Mouse (Mus musculus) heart, embryonic 16.5 days (tissue): ENCODE results near the gene Slc2a10. TPM values are rescaled to one million over a fixed set of nuclear protein-coding genes. Genes with fewer than 3 reads are reported as not detected.
"Not testable (repeated sequence)": the region's sequence is repeated elsewhere in the genome, so short reads cannot be mapped to it uniquely, and the experiment has no call there.

Source experiments
- ATAC-seq: fragments of 200-750 bp; cut with Nextera tagmentation; replicated peaks from 2 replicates; pipeline ENCODE4 v1.8.0; 2017; ENCODE audit warnings: moderate number of reproducible peaks; ENCODE audit not compliant: insufficient read depth, low FRiP score; ENCODE audit errors: extremely low read depth
- H3K27ac ChIP-seq: fragments of 300-500 bp; sonication (generic); 2 replicates; pipeline ENCODE4 v1.5.1; 2014; ENCODE audit warnings: mild to moderate bottlenecking, low read length, control low read depth, moderate library complexity
- H3K27me3 ChIP-seq: fragments of 300-500 bp; sonication (generic); 2 replicates; pipeline ENCODE4 v1.6.1; 2014; ENCODE audit warnings: low read length, mixed read lengths; ENCODE audit not compliant: control insufficient read depth, insufficient read depth
- H3K36me3 ChIP-seq: fragments of 300-500 bp; sonication (generic); 2 replicates; pipeline ENCODE4 v1.6.1; 2014; ENCODE audit not compliant: control insufficient read depth, insufficient read depth
- H3K4me1 ChIP-seq: fragments of 300-500 bp; sonication (generic); 2 replicates; pipeline ENCODE4 v1.6.1; 2014; ENCODE audit warnings: low read length, mixed read lengths; ENCODE audit not compliant: control insufficient read depth, insufficient read depth
- H3K4me2 ChIP-seq: fragments of 300-500 bp; sonication (generic); 2 replicates; pipeline ENCODE4 v1.6.1; 2014; ENCODE audit warnings: low read depth, mild to moderate bottlenecking, control low read depth, low read length
- H3K4me3 ChIP-seq: fragments of 300-500 bp; sonication (generic); 2 replicates; pipeline ENCODE4 v1.5.1; 2014; ENCODE audit warnings: mild to moderate bottlenecking, control low read depth, low read length
- H3K9ac ChIP-seq: fragments of 300-500 bp; sonication (generic); 2 replicates; pipeline ENCODE4 v1.6.1; 2014; ENCODE audit warnings: low read length, control low read depth
- H3K9me3 ChIP-seq: fragments of 300-500 bp; sonication (generic); replicated peaks from 2 replicates; pipeline ENCODE4 v1.6.1; 2016; ENCODE audit warnings: low read length; ENCODE audit not compliant: control insufficient read depth
- WGBS: fragments of 180-500 bp; shearing (Covaris S2); extraction: QIAGEN DNeasy Blood & Tissue Kit; methylation state at CpG from one replicate; pipeline ENCODE4 v1.1.7; 2014; 5-methylcytosine and 5-hydroxymethylcytosine counted together
- polyA plus RNA-seq: library from polyadenylated mRNA; unstranded; fragments of >200 nt; fragmentation: Nextera tagmentation; extraction: Ambion mirVana; gene quantifications from 2 replicates; pipeline ENCODE4 v1.2.1, GENCODE M21; 2015

Gene Slc2a10
- polyA plus RNA-seq, 1 experiment from 2014 or later = 5.4 TPM

DNA sequence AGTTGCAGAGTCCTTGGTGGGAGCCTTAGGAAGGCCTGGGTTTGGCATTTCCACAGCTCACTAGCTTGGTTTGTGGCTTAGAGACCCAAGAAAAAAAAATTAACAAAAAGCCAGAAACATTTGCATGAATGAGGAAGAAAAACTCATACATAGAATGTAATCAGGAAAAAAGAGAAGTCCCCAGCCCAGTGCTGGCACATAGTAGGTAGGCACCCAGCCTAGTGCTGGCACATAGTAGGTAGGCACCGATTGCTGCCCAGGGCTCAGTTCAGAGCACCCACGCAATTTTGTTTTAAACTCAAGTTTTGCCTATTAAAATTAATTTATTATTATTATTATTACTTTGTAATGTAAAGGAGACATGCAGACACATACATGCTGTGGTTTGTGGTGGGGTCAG lies 42.1 kb downstream of the Slc2a10 start:
- ATAC-seq = no peak
- H3K27ac ChIP-seq = no peak overlapping the region
- H3K36me3 ChIP-seq = no peaks in the 10 kb centered on the region
- WGBS = 93% methylated on average over 2 of the region's 2 CpGs
- no peak overlapping the region for H3K4me3 ChIP-seq
- H3K9me3 ChIP-seq = no peaks in the 10 kb centered on the region
- no peak overlapping the region for H3K4me2 ChIP-seq
- no peaks in the 10 kb centered on the region for H3K27me3 ChIP-seq
- H3K9ac ChIP-seq = no peak overlapping the region
- H3K4me1 ChIP-seq = no peaks in the 10 kb centered on the region

- Histone ChIP-seq H3K4me1 (no peaks in the 10 kb centered on the region), H3K27me3 (no peaks in the 10 kb centered on the region), H3K27ac (no peak overlapping the region), H3K9ac (no peak overlapping the region), H3K36me3 (no peaks in the 10 kb centered on the region), H3K9me3 (no peaks in the 10 kb centered on the region), H3K4me2 (no peak overlapping the region), H3K4me3 (no peak overlapping the region)
- ATAC-seq = no peak
- WGBS = 25% methylated on average over 8 of the region's 8 CpGs
These were observed 42.8 kb downstream of the Slc2a10 start for GRCm38 (mm10) chr2:165546341-165546740.

- ATAC-seq = no peak
- no peaks in the 10 kb centered on the region for H3K27me3 ChIP-seq
These were observed 43.8 kb downstream of the Slc2a10 start for GRCm38 (mm10) chr2:165547410-165547809.

GRCm38 (mm10) chr2:165548627-165549026 lies 45.0 kb downstream of the Slc2a10 start:
- no peaks in the 10 kb centered on the region; the same call in 1 of the 2 replicates for H3K27me3 ChIP-seq
- no peak overlapping the region for H3K9ac ChIP-seq
- no peak overlapping the region for H3K4me3 ChIP-seq
- 69% methylated on average over 6 of the region's 6 CpGs for WGBS
- H3K36me3 ChIP-seq = no peaks in the 10 kb centered on the region
- no peaks in the 10 kb centered on the region for H3K9me3 ChIP-seq
- ATAC-seq = no peak
- no peaks in the 10 kb centered on the region for H3K4me1 ChIP-seq
- no peak overlapping the region for H3K27ac ChIP-seq
- H3K4me2 ChIP-seq = no peak overlapping the region

More at GRCm38 (mm10) chr2:165547410-165547809, 43.8 kb downstream of the Slc2a10 start:
- no peak overlapping the region for H3K4me3 ChIP-seq
- H3K9ac ChIP-seq = no peak overlapping the region
- WGBS = 48% methylated on average over 9 of the region's 9 CpGs
- H3K27ac ChIP-seq = no peak overlapping the region
- no peaks in the 10 kb centered on the region for H3K9me3 ChIP-seq
- H3K4me2 ChIP-seq = no peak overlapping the region
- H3K36me3 ChIP-seq = no peaks in the 10 kb centered on the region
- no peaks in the 10 kb centered on the region for H3K4me1 ChIP-seq

DNA sequence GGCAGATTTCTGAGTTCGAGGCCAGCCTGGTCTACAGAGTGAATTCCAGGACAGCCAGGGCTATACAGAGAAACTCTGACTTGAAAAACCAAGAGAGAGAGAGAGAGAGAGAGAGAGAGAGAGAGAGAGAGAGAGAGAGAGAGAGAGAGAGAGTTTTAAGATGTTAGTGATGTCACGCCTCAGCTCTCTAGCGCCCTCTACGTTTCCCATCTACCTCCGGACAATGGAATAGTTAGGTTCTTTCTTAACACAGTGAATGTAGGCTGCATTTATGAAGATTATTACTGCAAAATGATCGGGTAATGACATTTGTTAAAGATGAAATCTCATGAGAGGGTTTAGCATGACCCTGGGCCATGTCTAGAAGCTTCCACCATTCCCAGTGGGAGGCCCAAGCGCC lies 46.8 kb downstream of the Slc2a10 start:
- H3K9me3 ChIP-seq, H3K4me1 ChIP-seq, H3K9ac ChIP-seq, ATAC-seq, H3K27me3 ChIP-seq, H3K36me3 ChIP-seq, H3K27ac ChIP-seq, H3K4me3 ChIP-seq, H3K4me2 ChIP-seq: not testable (repeated sequence)
- 71% methylated on average over 7 of the region's 7 CpGs for WGBS

- no peaks in the 10 kb centered on the region for H3K36me3 ChIP-seq
- no peaks in the 10 kb centered on the region for H3K4me1 ChIP-seq
- WGBS = 68% methylated on average over 9 of the region's 9 CpGs
- H3K9ac ChIP-seq = no peak overlapping the region
- no peak for ATAC-seq
- H3K27ac ChIP-seq = no peak overlapping the region
- H3K9me3 ChIP-seq = no peaks in the 10 kb centered on the region
- no peak overlapping the region for H3K4me2 ChIP-seq
- no peak overlapping the region for H3K4me3 ChIP-seq
- H3K27me3 ChIP-seq = no peaks in the 10 kb centered on the region; the same call in 1 of the 2 replicates
These were observed 50.5 kb downstream of the Slc2a10 start for GRCm38 (mm10) chr2:165554066-165554465.

GRCm38 (mm10) chr2:165557278-165557677 lies 53.7 kb downstream of the Slc2a10 start:
- 84% methylated on average over 7 of the region's 7 CpGs for WGBS

GRCm38 (mm10) chr2:165558916-165559315 lies 55.3 kb downstream of the Slc2a10 start:
- no peak overlapping the region for H3K27ac ChIP-seq
- no peaks in the 10 kb centered on the region for H3K36me3 ChIP-seq
- peaks cover 7% of the 10 kb centered on the region for H3K4me1 ChIP-seq
- no peak overlapping the region for H3K4me3 ChIP-seq
- H3K9me3 ChIP-seq = no peaks in the 10 kb centered on the region
- peaks cover 17% of the 10 kb centered on the region for H3K27me3 ChIP-seq
- no peak overlapping the region for H3K9ac ChIP-seq
- H3K4me2 ChIP-seq = no peak overlapping the region
- WGBS = 59% methylated on average over 11 of the region's 11 CpGs
- no peak for ATAC-seq

More at GRCm38 (mm10) chr2:165557278-165557677, 53.7 kb downstream of the Slc2a10 start:
- no peaks in the 10 kb centered on the region for H3K4me1 ChIP-seq
- H3K4me2 ChIP-seq = no peak overlapping the region
- no peak for ATAC-seq
- H3K9ac ChIP-seq = no peak overlapping the region
- H3K36me3 ChIP-seq = no peaks in the 10 kb centered on the region
- no peak overlapping the region for H3K27ac ChIP-seq
- peaks cover 2% of the 10 kb centered on the region; the same call in 1 of the 2 replicates for H3K27me3 ChIP-seq
- H3K4me3 ChIP-seq = no peak overlapping the region
- no peaks in the 10 kb centered on the region for H3K9me3 ChIP-seq

GRCm38 (mm10) chr2:165559506-165560235 lies 56.1 kb downstream of the Slc2a10 start:
- Histone ChIP-seq H3K27me3 (peaks cover 25% of the 10 kb centered on the region), H3K9ac (no peak overlapping the region), H3K9me3 (no peaks in the 10 kb centered on the region), H3K4me3 (no peak overlapping the region), H3K36me3 (no peaks in the 10 kb centered on the region), H3K4me1 (peaks cover 7% of the 10 kb centered on the region), H3K4me2 (no peak overlapping the region), H3K27ac (no peak overlapping the region)
- no peak for ATAC-seq
- WGBS = 20% methylated on average over 11 of the region's 11 CpGs
